Mouse (Mus musculus): ENCODE data around the gene Eps15. TPM values are rescaled to one million over a fixed set of nuclear protein-coding genes. Genes with fewer than 3 reads are reported as not detected.

Gene Eps15
- polyA plus RNA-seq, 1 experiment, result 83.9 TPM

GRCm38 (mm10) chr4:109296510-109296909 is 16.4 kb downstream of the Eps15 start:
- TF ChIP-seq CTCF (IDR thresholded peaks at IDR 0.05; ENCODE audit: borderline replicate concordance, insufficient read depth, low read length) (no peak), POLR2A (IDR thresholded peaks at IDR 0.05; ENCODE audit: low read depth, low read length) (no peak)
- Histone ChIP-seq H3K4me1 (ENCODE audit: control insufficient read depth, insufficient read depth, low read length) (no peaks in the 10 kb centered on the region), H3K4me3 (ENCODE audit: insufficient read depth, low read length) (no peak overlapping the region), H3K27ac (ENCODE audit: insufficient read depth, low read length) (no peak overlapping the region)

- Histone ChIP-seq H3K4me3 (ENCODE audit: insufficient read depth, low read length) (no peak overlapping the region), H3K27ac (ENCODE audit: insufficient read depth, low read length) (no peak overlapping the region), H3K4me1 (ENCODE audit: control insufficient read depth, insufficient read depth, low read length) (no peaks in the 10 kb centered on the region)
- TF ChIP-seq CTCF (IDR thresholded peaks at IDR 0.05; ENCODE audit: borderline replicate concordance, insufficient read depth, low read length), result no peak
- no peak for TF ChIP-seq POLR2A (IDR thresholded peaks at IDR 0.05; ENCODE audit: low read depth, low read length)
These were observed 19.1 kb downstream of the Eps15 start for GRCm38 (mm10) chr4:109299136-109299535.

- H3K4me1 ChIP-seq (ENCODE audit: control insufficient read depth, insufficient read depth, low read length), result no peaks in the 10 kb centered on the region
- no peak overlapping the region for H3K27ac ChIP-seq (ENCODE audit: insufficient read depth, low read length)
- TF ChIP-seq CTCF (IDR thresholded peaks at IDR 0.05; ENCODE audit: borderline replicate concordance, insufficient read depth, low read length), result no peak
- TF ChIP-seq POLR2A (IDR thresholded peaks at IDR 0.05; ENCODE audit: low read depth, low read length), result no peak
- H3K4me3 ChIP-seq (ENCODE audit: insufficient read depth, low read length), result no peak overlapping the region
These were observed 37.1 kb downstream of the Eps15 start for GRCm38 (mm10) chr4:109316941-109317894.

- TF ChIP-seq CTCF (IDR thresholded peaks at IDR 0.05; ENCODE audit: borderline replicate concordance, insufficient read depth, low read length), result no peak
- no peak for TF ChIP-seq POLR2A (IDR thresholded peaks at IDR 0.05; ENCODE audit: low read depth, low read length)
- Histone ChIP-seq H3K4me1 (ENCODE audit: control insufficient read depth, insufficient read depth, low read length) (no peaks in the 10 kb centered on the region), H3K4me3 (ENCODE audit: insufficient read depth, low read length) (no peak overlapping the region), H3K27ac (ENCODE audit: insufficient read depth, low read length) (no peak overlapping the region)
These were observed 56.7 kb downstream of the Eps15 start for GRCm38 (mm10) chr4:109336796-109337195.

- TF ChIP-seq POLR2A (IDR thresholded peaks at IDR 0.05; ENCODE audit: low read depth, low read length), result no peak
- no peak overlapping the region for H3K4me3 ChIP-seq (ENCODE audit: insufficient read depth, low read length)
- H3K27ac ChIP-seq (ENCODE audit: insufficient read depth, low read length), result no peak overlapping the region
- H3K4me1 ChIP-seq (ENCODE audit: control insufficient read depth, insufficient read depth, low read length), result no peaks in the 10 kb centered on the region
These were observed 61.2 kb downstream of the Eps15 start for GRCm38 (mm10) chr4:109341222-109341621.

GRCm38 (mm10) chr4:109342783-109343485 is 62.9 kb downstream of the Eps15 start:
- peak overlapping the region; percentile 24; the same call in 1 of the 2 replicates for H3K4me3 ChIP-seq (ENCODE audit: insufficient read depth, low read length)
- no peak for TF ChIP-seq POLR2A (IDR thresholded peaks at IDR 0.05; ENCODE audit: low read depth, low read length)
- TF ChIP-seq CTCF (IDR thresholded peaks at IDR 0.05; ENCODE audit: borderline replicate concordance, insufficient read depth, low read length), result no peak

GRCm38 (mm10) chr4:109343909-109344308 is 63.8 kb downstream of the Eps15 start:
- Histone ChIP-seq H3K27ac (ENCODE audit: insufficient read depth, low read length) (no peak overlapping the region), H3K4me3 (ENCODE audit: insufficient read depth, low read length) (no peak overlapping the region), H3K4me1 (ENCODE audit: control insufficient read depth, insufficient read depth, low read length) (no peaks in the 10 kb centered on the region)
- TF ChIP-seq POLR2A (IDR thresholded peaks at IDR 0.05; ENCODE audit: low read depth, low read length) (0 out of 2 replicates have a peak, but pooled peaks have one; percentile 22), CTCF (IDR thresholded peaks at IDR 0.05; ENCODE audit: borderline replicate concordance, insufficient read depth, low read length) (no peak)

More at GRCm38 (mm10) chr4:109342783-109343485, 62.9 kb downstream of the Eps15 start:
- no peaks in the 10 kb centered on the region for H3K4me1 ChIP-seq (ENCODE audit: control insufficient read depth, insufficient read depth, low read length)
- peak overlapping the region; percentile 41; the same call in 1 of the 2 replicates for H3K27ac ChIP-seq (ENCODE audit: insufficient read depth, low read length)

- H3K4me1 ChIP-seq (ENCODE audit: control insufficient read depth, insufficient read depth, low read length), result no peaks in the 10 kb centered on the region
- H3K27ac ChIP-seq (ENCODE audit: insufficient read depth, low read length), result no peak overlapping the region
- TF ChIP-seq POLR2A (IDR thresholded peaks at IDR 0.05; ENCODE audit: low read depth, low read length) (no peak), CTCF (IDR thresholded peaks at IDR 0.05; ENCODE audit: borderline replicate concordance, insufficient read depth, low read length) (no peak)
- H3K4me3 ChIP-seq (ENCODE audit: insufficient read depth, low read length), result no peak overlapping the region
These were observed 98.0 kb downstream of the Eps15 start for GRCm38 (mm10) chr4:109378107-109378506.

GRCm38 (mm10) chr4:109382457-109382856 is 102.4 kb downstream of the Eps15 start:
- TF ChIP-seq CTCF (IDR thresholded peaks at IDR 0.05; ENCODE audit: borderline replicate concordance, insufficient read depth, low read length), result no peak
- TF ChIP-seq POLR2A (IDR thresholded peaks at IDR 0.05; ENCODE audit: low read depth, low read length), result no peak
- Histone ChIP-seq H3K27ac (ENCODE audit: insufficient read depth, low read length) (no peak overlapping the region), H3K4me3 (ENCODE audit: insufficient read depth, low read length) (no peak overlapping the region), H3K4me1 (ENCODE audit: control insufficient read depth, insufficient read depth, low read length) (no peaks in the 10 kb centered on the region)

GRCm38 (mm10) chr4:109385599-109385998 is 105.5 kb downstream of the Eps15 start:
- H3K4me3 ChIP-seq (ENCODE audit: insufficient read depth, low read length), result no peak overlapping the region
- TF ChIP-seq POLR2A (IDR thresholded peaks at IDR 0.05; ENCODE audit: low read depth, low read length), result no peak
- TF ChIP-seq CTCF (IDR thresholded peaks at IDR 0.05; ENCODE audit: borderline replicate concordance, insufficient read depth, low read length), result no peak
- H3K4me1 ChIP-seq (ENCODE audit: control insufficient read depth, insufficient read depth, low read length), result no peaks in the 10 kb centered on the region
- no peak overlapping the region for H3K27ac ChIP-seq (ENCODE audit: insufficient read depth, low read length)
